Mouse (Mus musculus): ENCODE data around the gene Cep170. TPM values are rescaled to one million over a fixed set of nuclear protein-coding genes. Genes with fewer than 3 reads are reported as not detected.

Gene Cep170
- polyA plus RNA-seq, 1 experiment from 2014 or later = 122 TPM

- H3K9me3 ChIP-seq = no peaks in the 10 kb centered on the region
- H3K36me3 ChIP-seq = peaks cover 6% of the 10 kb centered on the region; the same call in 1 of the 2 replicates
- H3K9ac ChIP-seq = no peak overlapping the region
- no peak overlapping the region for H3K27ac ChIP-seq
- no peak overlapping the region for H3K4me2 ChIP-seq
- ATAC-seq (ENCODE audit: low FRiP score) = no peak
- WGBS = 83% methylated on average over 8 of the region's 8 CpGs
- no peak overlapping the region for H3K4me3 ChIP-seq
- H3K27me3 ChIP-seq = no peaks in the 10 kb centered on the region
- H3K4me1 ChIP-seq (replicated peaks) = no peaks in the 10 kb centered on the region
Measured at GRCm38 (mm10) chr1:176723858-176724713, 89.8 kb downstream of the Cep170 start.

GRCm38 (mm10) chr1:176712436-176712835, 101.4 kb downstream of the Cep170 start:
- Histone ChIP-seq H3K4me2 (no peak overlapping the region), H3K27ac (no peak overlapping the region), H3K27me3 (no peaks in the 10 kb centered on the region), H3K36me3 (no peaks in the 10 kb centered on the region), H3K9ac (no peak overlapping the region), H3K9me3 (no peaks in the 10 kb centered on the region), H3K4me1 (replicated peaks) (no peaks in the 10 kb centered on the region), H3K4me3 (no peak overlapping the region)
- ATAC-seq (ENCODE audit: low FRiP score) = no peak
- 51% methylated on average over 2 of the region's 2 CpGs for WGBS

GRCm38 (mm10) chr1:176700226-176700625, 113.6 kb downstream of the Cep170 start:
- H3K4me3 ChIP-seq = no peak overlapping the region
- ATAC-seq (ENCODE audit: low FRiP score) = no peak
- 97% methylated on average over 1 of the region's 1 CpGs for WGBS
- no peaks in the 10 kb centered on the region for H3K27me3 ChIP-seq
- no peak overlapping the region for H3K27ac ChIP-seq
- no peak overlapping the region for H3K4me2 ChIP-seq
- H3K36me3 ChIP-seq = no peaks in the 10 kb centered on the region
- H3K4me1 ChIP-seq (replicated peaks) = no peaks in the 10 kb centered on the region
- H3K9me3 ChIP-seq = no peaks in the 10 kb centered on the region
- no peak overlapping the region for H3K9ac ChIP-seq

DNA sequence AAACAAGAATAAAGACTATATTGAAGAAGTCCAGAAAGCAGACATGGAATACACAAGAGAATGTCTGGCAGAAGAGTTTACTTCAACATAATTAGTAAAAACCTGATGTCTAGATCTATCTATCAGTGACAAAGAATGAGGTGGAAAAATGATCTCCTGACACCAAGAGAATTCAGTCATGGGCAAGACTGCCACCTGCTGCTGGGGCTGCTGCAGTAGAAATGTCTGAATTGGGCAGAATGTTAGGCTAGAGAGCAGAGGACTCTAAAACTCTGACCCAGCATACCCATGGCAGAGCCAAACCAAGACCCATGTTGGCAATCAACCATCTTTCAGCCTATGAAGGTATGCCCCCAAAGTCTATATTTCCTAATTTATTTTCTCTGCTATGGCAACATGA, 114.1 kb downstream of the Cep170 start:
- Histone ChIP-seq H3K9ac (no peak overlapping the region), H3K4me2 (no peak overlapping the region), H3K36me3 (no peaks in the 10 kb centered on the region), H3K4me3 (no peak overlapping the region), H3K4me1 (replicated peaks) (no peaks in the 10 kb centered on the region), H3K27me3 (no peaks in the 10 kb centered on the region), H3K9me3 (no peaks in the 10 kb centered on the region), H3K27ac (no peak overlapping the region)
- ATAC-seq (ENCODE audit: low FRiP score) = no peak

GRCm38 (mm10) chr1:176698647-176699046, 115.2 kb downstream of the Cep170 start:
- no peaks in the 10 kb centered on the region for H3K9me3 ChIP-seq
- no peaks in the 10 kb centered on the region for H3K36me3 ChIP-seq
- no peak for ATAC-seq (ENCODE audit: low FRiP score)
- H3K4me2 ChIP-seq = no peak overlapping the region
- no peak overlapping the region for H3K9ac ChIP-seq
- 86% methylated on average over 3 of the region's 3 CpGs for WGBS
- no peaks in the 10 kb centered on the region for H3K4me1 ChIP-seq (replicated peaks)
- no peak overlapping the region for H3K4me3 ChIP-seq
- no peak overlapping the region for H3K27ac ChIP-seq
- H3K27me3 ChIP-seq = no peaks in the 10 kb centered on the region

DNA sequence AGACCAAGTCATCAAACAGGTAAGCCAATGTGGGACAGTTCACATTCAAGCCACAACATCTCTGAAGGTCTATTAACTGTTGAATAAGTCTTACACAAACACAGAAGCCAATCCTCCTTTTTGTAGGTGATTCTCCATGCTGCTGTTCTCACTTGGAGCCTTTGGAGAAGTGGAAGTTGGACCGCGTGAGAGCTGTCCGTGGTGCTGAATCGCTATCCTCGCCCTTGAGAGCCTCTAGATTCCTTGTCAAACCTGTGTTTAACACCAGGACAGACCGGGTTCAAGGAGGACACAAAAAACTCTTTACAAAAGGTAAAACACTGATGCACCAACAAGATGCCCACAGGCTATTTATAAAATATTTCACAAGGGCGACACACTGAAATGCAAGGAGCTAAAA, 116.8 kb downstream of the Cep170 start:
- Histone ChIP-seq H3K9ac (no peak overlapping the region), H3K36me3 (no peaks in the 10 kb centered on the region), H3K4me1 (replicated peaks) (no peaks in the 10 kb centered on the region), H3K4me3 (no peak overlapping the region), H3K27ac (no peak overlapping the region), H3K4me2 (no peak overlapping the region), H3K9me3 (no peaks in the 10 kb centered on the region), H3K27me3 (no peaks in the 10 kb centered on the region)
- no peak for ATAC-seq (ENCODE audit: low FRiP score)
- 22% methylated on average over 7 of the region's 7 CpGs for WGBS

DNA sequence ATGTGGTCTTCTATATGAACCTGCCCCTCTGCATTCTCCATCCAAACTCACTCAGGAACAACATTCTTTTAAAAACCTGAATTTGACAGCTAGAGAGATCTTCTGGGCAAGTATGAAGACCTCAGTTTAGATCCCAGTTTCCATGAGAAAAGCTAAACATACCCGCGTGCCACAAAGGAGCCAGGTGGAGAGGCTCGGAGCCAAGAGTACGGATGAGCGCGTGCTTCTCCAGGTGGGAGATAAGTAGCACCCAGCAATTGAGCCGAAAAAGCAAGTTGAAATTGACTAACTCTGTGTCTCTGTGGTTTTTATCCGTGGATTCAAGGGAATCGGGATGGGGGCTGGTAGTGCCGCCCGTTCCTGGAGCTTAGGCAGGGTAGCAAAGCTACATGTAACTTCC, 122.8 kb downstream of the Cep170 start:
- Histone ChIP-seq H3K4me2 (no peak overlapping the region), H3K4me3 (no peak overlapping the region), H3K27me3 (no peaks in the 10 kb centered on the region), H3K9me3 (no peaks in the 10 kb centered on the region), H3K4me1 (replicated peaks) (no peaks in the 10 kb centered on the region), H3K27ac (no peak overlapping the region), H3K9ac (no peak overlapping the region), H3K36me3 (no peaks in the 10 kb centered on the region)
- 93% methylated on average over 11 of the region's 11 CpGs for WGBS
- no peak for ATAC-seq (ENCODE audit: low FRiP score)

GRCm38 (mm10) chr1:176688251-176688880, 125.5 kb downstream of the Cep170 start:
- Histone ChIP-seq H3K36me3 (no peaks in the 10 kb centered on the region), H3K27ac (no peak overlapping the region), H3K9me3 (no peaks in the 10 kb centered on the region), H3K4me3 (no peak overlapping the region), H3K4me2 (no peak overlapping the region), H3K27me3 (no peaks in the 10 kb centered on the region), H3K9ac (no peak overlapping the region), H3K4me1 (replicated peaks) (no peaks in the 10 kb centered on the region)
- ATAC-seq (ENCODE audit: low FRiP score) = no peak
- WGBS = 80% methylated on average over 6 of the region's 6 CpGs

MicroRNA genes within 50 kb of the gene (microRNA counts, 519-probe panel; counts per million panel counts)
- 4,299 counts per million, percentile 72 among the panel's probes with 10 or more counts for microRNA mmu-miR-350

Small RNAs within 50 kb of the gene (microRNA-seq; reads per million reads assigned to microRNA genes)
- 799 reads per million, percentile 76 among the genes with 10 or more reads in this experiment for gene Mir350

Other genes with a start within 250 kb of the Cep170 start
- 25.7 and 26.5 TPM in 2 replicates for gene Sdccag8, start 593 bp upstream of the Cep170 start, polyA plus RNA-seq (2015; fragmentation: Nextera tagmentation; extraction: Ambion mirVana)